Mouse (Mus musculus): ENCODE measurements around the gene Cplx3. TPM values are rescaled to one million over a fixed set of nuclear protein-coding genes. Genes with fewer than 3 reads are reported as not detected.

Gene Cplx3
- total RNA-seq, 2 experiments from 2014 or later = not detected

DNA sequence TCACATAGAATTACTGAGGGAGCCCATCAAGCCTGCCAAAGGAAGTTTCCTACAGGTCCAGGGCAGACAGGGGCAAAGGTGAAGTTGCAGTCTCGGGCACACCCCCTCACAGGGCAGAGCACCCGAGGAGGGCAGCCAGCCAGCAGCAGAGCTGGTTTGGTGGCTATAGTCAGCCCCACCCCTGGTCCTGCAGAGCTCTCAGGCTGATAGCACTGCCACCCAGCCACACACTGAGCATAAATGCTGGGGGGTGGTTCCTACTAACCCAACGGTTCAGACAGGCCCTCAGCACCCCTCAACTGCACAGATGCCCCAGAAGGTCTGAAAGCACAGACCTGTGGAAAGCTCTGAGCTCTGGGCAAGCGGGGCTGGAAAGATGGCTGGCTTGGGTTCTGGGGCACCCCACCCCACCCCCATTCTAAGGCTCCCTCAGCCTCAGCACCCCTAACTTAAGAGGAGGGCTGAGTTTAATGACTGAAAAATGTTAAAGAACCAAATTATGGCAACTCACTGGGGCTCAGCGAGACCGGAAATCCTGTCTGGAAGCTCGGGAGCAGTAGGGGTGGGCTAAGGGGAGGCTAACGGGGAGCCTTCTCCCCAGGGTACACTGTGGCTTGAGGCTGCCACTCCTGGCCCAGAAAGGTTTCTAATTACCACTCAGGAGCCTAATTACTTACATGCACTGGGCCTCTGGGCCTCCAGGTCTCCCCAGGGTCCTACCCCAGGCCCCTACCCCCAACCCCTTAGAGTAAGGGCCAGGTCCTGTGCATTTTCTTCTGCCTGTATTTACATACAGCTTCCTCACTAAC lies 32.8 kb upstream of the Cplx3 start:
- ATAC-seq (replicated peaks; ENCODE audit: poor library complexity) = peak; percentile 62

DNA sequence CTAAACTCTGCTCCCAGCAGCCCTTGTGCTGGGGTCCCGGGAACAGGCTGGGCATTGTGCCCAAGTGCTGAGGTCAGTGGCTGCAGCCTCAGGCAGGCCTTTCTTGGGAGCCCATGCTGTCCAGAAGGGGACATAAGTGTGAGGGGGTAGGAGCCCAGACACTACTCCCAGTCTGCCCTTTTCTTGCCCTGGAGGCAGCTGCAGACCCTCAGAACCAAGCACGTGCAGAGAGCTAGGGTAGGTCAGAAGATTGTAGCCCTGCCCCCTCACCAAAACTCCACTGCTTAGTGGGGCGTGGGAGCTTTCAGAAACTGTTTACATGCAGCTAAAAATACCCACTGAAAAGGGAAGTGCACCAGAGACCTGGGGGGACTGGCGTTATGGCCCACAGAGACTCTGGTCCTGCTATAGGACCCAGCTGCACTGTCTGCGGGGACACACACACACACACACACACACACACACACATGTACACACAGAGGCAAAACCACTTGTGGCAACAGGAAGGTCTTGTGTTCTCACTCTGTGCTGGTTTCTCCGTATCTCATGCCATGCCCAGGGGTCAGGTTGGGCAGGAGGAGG lies 31.8 kb upstream of the Cplx3 start:
- ATAC-seq (replicated peaks; ENCODE audit: poor library complexity) = peak; percentile 21

DNA sequence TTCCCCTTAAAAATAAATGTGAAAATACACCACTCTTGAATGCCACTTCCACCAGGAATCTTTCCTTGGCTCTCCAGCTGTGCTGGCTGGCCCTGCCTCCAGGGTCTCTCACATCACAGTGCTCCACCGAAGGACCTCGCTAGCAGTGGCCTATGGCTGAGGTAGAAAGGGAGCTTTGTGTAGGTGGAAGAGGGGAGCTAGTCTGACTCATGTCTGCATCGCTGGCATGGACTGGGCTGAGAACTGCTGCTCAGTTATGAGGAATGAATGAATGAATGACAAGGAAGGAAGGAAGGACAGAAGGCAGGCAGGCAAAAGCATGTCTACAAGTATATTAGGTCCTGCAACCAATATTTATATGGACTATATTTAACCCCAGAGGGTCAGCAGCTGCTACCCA lies 31.2 kb upstream of the Cplx3 start:
- ATAC-seq (replicated peaks; ENCODE audit: poor library complexity) = no peak

DNA sequence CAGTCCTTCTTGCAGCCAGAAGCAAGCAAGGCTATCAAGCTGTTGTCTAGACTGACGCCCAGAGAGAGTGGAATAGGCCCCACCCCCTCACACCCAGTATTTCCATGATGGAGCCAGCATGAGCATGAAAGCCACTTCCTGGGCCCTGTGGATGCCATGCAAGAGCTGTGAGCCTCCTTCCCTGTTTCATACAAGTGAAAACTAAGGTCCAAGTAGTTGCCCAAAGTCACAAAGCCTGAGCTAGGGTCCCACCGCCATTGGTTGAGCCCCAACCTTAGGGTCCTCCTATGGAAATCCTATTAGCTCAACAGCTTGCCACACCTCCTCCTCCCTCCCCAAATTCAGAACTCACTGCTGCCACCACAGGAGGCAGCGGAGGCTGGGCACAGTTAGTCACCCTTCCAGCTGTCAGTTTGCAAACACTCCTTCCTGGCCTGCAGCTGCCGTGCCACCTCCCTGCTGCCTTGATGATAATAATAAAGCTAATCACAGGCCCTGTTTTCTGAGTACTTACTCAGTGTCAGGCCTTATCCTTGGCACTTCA lies 27.5 kb upstream of the Cplx3 start:
- ATAC-seq (replicated peaks; ENCODE audit: poor library complexity) = peak; percentile 68

DNA sequence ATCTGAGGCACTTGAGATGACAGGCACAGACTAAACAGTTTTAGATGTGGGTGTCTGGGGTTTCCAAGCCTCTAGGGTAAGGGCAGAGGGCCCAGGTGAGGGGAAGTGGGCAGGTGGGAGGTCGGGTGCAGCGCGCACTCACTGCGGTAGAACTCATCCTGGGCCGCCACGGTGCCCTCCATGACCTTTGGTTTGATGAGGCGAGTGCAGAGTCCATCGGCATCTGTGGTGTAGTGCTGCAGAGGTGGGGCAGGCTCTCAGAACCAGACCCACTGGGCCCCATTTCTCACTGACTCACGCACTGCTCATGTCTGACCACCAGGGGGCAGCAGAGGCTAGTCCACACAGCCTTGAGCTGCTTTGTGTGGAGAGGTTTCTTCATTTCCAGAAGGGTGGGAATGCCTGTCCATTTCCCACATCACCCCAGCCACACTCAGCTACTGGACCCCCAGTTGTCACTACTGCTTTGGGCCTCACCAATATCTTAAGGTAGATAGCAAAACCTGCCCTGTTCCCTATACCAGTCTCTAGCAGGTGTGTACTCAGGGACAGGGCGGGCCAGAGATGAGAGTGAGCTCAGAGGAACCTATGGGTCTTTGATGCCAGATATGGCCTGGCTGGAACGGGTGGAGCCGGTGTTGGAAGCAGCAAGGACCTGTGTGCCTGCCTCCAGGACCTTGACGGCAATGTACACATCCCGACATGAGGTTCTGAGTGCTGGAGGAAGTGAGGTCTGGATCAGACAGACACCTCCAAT lies 23.2 kb upstream of the Cplx3 start:
- peak; percentile 64 for ATAC-seq (replicated peaks; ENCODE audit: poor library complexity)

DNA sequence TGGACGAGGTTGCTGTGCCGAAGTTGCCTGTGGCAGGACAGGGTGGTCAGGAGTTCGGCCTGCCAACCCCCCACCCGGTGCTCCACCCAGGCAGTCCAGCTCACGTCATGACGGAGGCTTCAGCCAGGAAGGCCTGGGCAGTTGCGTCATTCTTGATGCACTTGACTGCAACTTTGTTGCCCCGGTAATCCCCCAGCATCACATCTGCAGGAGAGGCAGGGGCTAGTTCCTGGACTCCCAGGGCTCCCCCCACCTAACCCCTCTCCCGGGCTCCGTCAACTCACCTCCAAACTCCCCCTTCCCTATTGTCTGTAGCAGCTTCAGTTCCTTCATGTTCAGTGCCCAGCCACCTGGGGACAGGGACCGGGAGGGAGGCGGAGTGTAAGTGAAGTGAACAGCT lies 22.6 kb upstream of the Cplx3 start:
- ATAC-seq (replicated peaks; ENCODE audit: poor library complexity) = no peak

DNA sequence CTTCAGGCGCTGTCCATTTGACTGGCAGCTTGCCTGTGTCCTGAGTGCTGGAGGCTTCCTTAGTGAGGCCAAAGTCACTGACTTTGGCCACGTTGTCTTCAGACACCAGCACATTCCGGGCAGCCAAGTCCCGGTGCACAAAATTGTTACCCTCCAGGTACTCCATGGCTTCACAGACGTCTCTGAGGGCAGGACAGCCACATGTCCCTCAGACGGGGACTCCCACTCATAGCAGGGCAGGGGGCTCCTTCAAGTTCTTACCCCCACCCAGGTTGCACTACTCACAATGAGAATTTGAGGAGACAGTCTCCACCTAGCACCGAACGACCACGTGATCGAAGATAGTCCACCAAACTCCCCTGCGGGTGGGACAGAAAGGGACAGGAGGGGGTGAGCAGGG lies 21.8 kb upstream of the Cplx3 start:
- ATAC-seq (replicated peaks; ENCODE audit: poor library complexity) = no peak

DNA sequence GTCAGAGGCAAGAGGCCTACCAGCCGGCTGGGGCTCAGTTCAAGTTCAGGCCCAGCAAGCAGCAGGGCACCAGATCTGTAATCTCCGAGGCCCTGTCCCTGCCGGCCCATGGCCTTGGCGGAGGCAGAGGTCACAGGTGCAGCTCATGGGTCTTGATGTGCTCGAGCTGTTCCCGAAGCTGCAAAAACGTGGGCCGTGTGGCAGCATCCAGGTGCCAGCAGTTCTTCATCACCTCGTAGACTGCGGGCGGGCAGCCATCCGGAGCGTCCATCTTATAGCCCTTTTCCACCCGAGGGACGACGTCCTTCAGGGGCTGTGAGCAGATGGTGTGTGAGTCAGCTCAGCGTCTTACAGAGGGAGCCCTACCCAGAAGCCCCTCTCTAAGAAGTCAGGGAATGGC lies 21.1 kb upstream of the Cplx3 start:
- no peak for ATAC-seq (replicated peaks; ENCODE audit: poor library complexity)

DNA sequence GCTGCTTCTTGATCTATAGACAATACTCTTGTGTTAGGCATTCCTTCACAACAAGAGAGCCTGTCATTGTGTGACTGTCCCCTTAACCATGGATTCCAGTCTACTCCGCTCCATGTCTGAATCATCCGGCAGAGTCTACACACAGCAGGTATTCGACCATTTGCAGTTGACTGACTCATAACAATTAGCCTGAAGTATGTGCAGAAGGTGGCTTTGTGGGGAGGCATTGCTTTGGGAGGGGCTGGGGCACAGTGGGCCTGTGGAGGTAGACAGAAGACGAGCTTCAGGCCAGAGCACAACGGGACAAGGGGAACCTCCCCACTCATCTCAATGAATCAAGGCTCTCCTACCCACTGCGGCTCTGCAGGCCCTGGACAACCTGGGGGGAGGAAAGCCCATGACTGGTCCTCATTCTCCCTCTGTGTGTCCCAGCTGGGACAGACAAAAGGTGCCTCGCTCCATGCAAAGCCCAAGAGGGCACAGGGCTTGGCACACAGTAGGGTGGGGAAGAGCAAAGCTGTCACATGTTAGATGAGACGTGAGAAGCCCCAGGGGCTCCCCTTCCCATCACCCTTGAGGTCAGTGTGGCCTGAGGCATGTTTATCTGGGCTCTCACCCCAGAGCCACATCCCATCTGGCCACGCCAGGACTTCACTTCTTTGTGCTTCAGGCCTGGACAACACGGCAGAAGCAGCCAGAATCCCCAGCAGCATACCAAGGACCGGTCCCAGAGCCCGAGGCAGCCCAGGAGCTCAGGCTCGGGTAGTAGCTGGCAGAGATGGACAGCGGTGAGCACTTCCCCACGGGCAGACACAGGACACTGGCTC lies 19.8 kb upstream of the Cplx3 start:
- no peak for ATAC-seq (replicated peaks; ENCODE audit: poor library complexity)

DNA sequence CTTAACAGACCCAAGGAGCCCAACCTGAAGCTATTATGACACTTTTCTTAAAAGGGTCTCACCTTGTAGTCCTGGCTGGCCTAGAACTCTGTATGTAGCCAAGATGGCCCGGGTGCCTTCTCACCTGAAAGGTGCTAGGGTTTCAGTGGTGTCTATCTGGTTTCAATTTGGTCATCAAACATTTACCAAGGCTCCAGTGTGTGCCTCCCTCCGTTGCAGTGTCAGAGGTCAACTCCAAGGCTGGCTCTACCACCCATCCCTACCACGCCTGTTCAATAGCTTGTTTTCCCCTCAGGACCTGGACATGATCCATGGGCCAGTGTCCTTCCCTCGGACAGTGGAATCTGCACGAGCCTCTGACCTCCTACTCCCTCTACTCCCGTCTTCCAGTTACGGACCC lies 18.2 kb upstream of the Cplx3 start:
- no peak for ATAC-seq (replicated peaks; ENCODE audit: poor library complexity)

DNA sequence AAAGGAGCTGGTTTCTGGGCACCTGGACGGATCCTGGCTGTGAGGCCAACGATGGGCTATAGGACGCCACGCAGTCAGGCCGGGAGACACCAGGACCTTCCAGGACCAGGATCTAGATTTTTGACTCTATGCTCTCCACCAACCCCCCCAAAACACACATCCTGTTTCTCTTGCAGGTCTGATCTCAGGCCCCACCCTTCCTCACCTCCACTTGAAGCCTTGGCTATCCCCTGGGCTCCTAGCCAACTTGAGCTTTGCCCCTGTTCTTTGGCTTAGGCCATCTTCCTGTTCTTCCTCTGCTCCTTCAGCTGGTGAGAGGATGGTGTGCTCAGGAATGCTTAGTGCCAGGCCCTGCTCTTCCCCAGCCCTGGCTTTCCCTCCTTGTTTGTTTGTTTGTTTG lies 14.6 kb upstream of the Cplx3 start, which contains the start of gene Lman1l:
Gene Lman1l (minus strand): TSS at position 101 of the 400 bp plus-strand sequence.
- no peak for ATAC-seq (replicated peaks; ENCODE audit: poor library complexity)

DNA sequence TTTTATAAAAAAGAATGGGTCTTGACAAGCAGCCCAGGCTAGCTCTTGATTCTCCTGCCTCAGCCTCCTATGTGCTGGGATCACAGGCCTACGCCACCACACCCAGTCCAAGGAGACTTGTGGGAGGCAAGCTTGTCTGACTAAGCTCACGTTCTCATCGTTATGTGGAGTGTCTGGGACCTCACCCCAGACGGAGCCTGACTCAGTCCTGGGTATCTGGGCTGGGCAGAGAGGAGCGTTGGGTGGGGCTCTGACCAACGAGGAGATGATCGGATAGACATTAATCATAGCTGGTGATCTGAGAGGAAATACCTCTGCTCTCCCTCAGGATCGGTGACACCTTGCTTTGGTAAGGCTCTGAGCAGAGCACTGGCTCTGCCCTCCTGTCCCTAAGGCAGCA lies 12.8 kb upstream of the Cplx3 start:
- ATAC-seq (replicated peaks; ENCODE audit: poor library complexity) = no peak

DNA sequence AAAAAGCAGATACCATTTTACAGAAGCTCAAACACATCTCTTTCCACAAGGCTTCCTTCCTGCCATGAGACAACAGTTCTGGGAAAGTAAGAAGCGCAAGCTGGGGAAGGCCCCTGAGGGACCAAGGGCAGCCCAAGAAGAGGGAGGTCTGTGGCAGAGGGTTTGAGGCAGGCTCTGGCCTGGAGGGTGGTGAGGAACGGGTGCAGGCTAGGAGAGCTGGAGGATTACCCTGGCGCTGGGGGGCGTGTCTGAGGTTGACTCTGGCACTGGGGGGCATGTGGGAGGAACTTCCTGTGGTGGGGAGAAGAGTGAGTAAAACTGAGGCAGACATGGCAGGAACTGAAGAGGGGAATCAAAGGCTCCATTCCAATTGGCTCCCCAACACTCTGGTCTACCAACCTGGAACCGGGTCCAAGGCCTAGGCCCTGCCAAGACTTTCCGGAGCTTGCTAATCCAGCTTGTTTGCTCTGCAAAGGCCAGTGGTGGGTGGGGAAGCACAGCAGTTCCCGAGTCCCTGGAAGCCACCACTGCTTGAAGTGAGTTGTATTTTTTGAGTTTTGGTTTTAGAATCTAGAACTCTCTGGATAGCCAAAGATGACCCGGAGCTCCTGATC lies 11.6 kb upstream of the Cplx3 start:
- ATAC-seq (replicated peaks; ENCODE audit: poor library complexity) = peak; percentile 23

DNA sequence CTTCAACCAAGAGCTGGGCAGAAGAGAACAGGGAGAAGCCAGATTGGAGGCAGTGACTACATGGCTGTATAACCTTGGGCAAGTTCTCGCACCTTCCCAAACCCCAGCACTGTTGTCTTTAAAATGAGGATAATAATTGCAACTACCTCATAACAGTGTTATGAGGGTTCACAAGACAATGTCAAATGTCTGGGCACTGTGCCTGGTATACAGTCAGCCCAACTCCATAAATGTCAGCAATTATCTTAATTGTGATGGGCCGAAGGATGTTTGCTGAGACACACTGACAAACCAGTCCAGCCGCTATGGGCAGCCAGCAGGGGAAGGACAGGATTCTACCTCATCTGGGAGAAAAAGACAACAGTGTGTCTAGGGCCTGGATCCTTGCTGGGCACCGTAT lies 8.7 kb upstream of the Cplx3 start:
- ATAC-seq (replicated peaks; ENCODE audit: poor library complexity) = no peak

DNA sequence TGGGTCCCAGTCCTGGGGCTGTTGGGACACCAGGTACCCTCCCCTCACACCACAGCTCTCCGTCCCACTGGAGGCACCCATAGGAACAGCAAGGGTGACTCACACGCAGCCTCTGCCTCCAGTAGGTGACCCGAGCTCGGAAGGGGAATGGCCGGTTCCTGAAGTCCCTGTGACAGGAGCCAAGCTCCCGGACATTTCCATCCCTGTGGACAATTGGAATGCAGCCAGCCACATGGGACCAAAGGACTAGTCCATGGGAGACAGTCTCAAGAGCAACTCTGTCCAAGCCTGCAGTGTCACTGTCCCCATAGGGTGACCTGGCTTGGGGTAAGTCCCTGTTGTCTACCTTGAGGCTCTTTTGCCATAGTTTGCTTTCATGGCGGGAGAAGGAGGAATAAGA lies 7.9 kb upstream of the Cplx3 start:
- no peak for ATAC-seq (replicated peaks; ENCODE audit: poor library complexity)

DNA sequence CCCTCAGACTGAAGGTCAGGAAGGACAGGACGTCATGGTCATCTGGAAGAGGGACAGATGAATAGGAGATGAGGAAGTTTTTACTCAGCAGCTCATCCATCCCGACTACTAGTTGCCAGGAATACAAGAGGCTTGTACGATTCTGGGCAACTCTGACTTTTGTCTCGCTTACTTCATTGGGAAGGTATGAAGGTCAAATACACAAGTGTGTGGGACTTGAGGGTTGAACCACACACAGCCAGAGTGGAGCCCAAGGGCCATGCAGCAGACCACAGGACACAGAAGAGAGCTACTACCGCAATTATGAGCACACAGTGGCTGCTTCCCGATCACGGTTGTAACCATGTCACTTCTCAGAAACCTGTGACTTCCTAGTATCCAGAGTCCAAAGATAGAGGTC lies 6.5 kb upstream of the Cplx3 start:
- ATAC-seq (replicated peaks; ENCODE audit: poor library complexity) = no peak

DNA sequence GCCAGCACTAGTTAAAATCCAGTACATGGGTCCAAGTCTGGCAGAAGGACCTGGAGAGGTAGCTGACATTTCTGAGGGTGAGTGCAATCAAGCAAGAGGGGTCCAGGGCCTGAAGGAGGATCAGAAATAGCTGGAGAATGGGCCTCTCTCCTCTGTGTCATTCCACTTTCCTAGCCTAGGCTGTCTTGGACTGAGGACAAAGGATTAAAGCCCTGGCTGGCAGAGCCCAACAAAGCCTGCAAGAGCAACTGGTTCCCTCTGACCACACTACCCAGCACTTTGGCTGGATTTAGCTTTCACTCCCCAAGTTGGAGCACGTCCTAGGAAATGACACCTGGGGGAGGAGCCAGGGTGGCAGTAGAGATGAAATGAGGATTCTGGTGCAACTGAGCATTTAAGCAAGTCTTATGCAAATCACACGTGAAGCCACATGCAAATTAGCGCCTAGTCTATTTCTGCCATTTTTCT lies 4.3 kb upstream of the Cplx3 start:
- ATAC-seq (replicated peaks; ENCODE audit: poor library complexity) = no peak

DNA sequence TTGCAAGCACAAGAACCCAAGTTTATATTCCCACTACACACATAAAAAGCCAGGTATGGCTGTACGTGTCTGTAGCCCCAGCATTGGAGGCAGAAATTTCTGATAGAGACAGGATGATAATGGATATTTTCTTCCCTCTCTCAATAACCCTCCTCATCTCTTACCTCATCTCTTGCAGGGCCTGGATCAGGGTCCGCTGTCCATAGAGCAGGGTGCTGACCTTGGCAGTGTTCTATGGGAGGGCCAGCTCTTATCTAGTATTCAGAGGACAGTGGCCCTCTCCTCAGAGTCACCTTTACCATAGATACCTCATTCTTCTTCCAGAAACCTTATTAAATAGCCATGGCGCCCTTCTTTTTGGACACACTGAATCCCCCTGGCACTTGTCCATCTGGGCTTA lies 3.7 kb upstream of the Cplx3 start:
- ATAC-seq (replicated peaks; ENCODE audit: poor library complexity) = 0 out of 2 replicates have a peak, but pooled peaks have one; percentile 30

DNA sequence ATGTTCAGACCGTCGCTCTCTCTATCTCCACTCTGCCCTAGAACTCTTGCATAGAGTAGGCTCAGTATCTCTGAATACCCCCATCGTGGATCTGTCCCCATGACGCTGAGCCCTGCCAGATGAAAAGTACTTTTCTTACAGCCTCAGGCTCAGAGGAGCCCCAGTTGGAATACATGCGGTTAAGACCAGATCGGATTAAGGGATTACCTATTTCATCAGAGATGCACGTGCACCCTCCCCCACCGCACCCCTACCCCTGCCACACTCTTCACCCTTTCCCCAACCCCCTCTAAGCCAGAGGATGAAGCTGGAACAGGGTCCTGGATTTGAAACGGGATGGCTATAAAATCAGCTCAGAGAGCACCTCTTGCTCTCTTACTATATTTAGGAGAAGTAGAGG lies 578 bp downstream of the Cplx3 start:
- no peak for ATAC-seq (replicated peaks; ENCODE audit: poor library complexity)

DNA sequence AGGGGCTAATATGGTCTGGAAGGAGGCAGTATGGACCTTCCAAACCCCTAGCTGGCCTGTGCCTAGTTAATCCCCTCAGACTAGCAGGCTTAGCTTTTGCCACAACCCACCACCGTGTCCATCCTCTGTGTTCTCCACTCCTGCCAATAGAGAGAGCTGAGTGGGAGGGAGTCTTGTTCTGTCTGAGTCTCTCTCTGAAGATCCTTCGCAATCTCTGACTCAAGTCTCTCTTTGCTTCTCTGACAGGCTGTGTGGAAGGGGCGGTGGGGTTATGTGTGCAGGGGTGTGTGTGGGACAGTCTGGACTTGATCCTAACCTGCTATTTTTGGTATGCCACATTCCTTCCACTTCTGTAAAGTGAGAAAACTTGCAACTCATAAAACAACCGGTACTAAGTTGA lies 1.2 kb downstream of the Cplx3 start:
- no peak for ATAC-seq (replicated peaks; ENCODE audit: poor library complexity)
